Mouse (Mus musculus): Measurements from ENCODE around the gene Ifna4. TPM values are rescaled to one million over a fixed set of nuclear protein-coding genes. Genes with fewer than 3 reads are reported as not detected.
"Not testable (repeated sequence)": the region's sequence is repeated elsewhere in the genome, so short reads cannot be mapped to it uniquely, and the experiment has no call there.

Gene Ifna4
- polyA plus RNA-seq (2012; rRNA removed) = not detected in 2 replicates
- not detected in 2 replicates for polyA plus RNA-seq (2014; fragmentation: Nextera tagmentation; extraction: Ambion mirVana)

DNA sequence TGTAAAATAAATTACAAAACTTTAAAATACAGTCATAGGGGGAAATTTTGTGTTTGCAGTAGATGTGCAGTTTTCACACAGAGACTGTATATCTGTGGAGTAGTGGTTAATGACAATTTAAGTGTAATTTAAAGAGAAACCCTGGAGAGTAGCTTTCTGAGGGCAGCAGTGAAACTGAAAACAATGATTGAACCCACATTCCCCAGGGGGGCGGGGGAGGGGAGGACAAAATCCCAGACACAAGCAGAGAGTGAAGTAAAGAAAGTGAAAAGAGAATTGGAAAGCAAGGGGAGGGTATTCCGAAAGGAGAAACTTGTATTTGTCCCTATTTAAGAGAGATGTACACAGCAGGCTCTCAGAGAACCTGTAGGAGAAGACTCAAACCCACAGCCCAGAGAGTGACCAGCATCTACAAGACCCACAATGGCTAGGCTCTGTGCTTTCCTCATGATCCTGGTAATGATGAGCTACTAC, at the start of gene Ifna4:
Ifna4 (plus strand) TSS at position 424 of the 474 bp plus-strand sequence.
- DNase-seq (ENCODE audit: low spot score) (no peak), ATAC-seq (ENCODE audit: low FRiP score, low read depth) (no peak)
- Histone ChIP-seq H3K27ac (replicated peaks; ENCODE audit: low read depth, low read length) (no peak within 1 kb of the TSS), H3K9me3 (ENCODE audit: control insufficient read depth, low read length) (no peaks in the 10 kb centered on the region), H3K4me2 (replicated peaks; ENCODE audit: low read depth, low read length, severe bottlenecking) (no peak within 1 kb of the TSS), H3K4me1 (ENCODE audit: control insufficient read depth, insufficient read depth, low read length) (no peaks in the 10 kb centered on the region), H3K36me3 (ENCODE audit: control insufficient read depth, insufficient read depth, low read length) (no peaks in the 10 kb centered on the region), H3K4me3 (replicated peaks; ENCODE audit: low read length) (no peak within 1 kb of the TSS), H3K9ac (ENCODE audit: low read depth, low read length, severe bottlenecking) (no peak within 1 kb of the TSS), H3K27me3 (ENCODE audit: control insufficient read depth, insufficient read depth, low read length) (no peaks in the 10 kb centered on the region)
- TF ChIP-seq POLR2A (IDR thresholded peaks at IDR 0.05; ENCODE audit: borderline replicate concordance, extremely low read depth, insufficient read depth, insufficient read length) = no peak
- WGBS = 54% methylated on average over 2 of the region's 2 CpGs

DNA sequence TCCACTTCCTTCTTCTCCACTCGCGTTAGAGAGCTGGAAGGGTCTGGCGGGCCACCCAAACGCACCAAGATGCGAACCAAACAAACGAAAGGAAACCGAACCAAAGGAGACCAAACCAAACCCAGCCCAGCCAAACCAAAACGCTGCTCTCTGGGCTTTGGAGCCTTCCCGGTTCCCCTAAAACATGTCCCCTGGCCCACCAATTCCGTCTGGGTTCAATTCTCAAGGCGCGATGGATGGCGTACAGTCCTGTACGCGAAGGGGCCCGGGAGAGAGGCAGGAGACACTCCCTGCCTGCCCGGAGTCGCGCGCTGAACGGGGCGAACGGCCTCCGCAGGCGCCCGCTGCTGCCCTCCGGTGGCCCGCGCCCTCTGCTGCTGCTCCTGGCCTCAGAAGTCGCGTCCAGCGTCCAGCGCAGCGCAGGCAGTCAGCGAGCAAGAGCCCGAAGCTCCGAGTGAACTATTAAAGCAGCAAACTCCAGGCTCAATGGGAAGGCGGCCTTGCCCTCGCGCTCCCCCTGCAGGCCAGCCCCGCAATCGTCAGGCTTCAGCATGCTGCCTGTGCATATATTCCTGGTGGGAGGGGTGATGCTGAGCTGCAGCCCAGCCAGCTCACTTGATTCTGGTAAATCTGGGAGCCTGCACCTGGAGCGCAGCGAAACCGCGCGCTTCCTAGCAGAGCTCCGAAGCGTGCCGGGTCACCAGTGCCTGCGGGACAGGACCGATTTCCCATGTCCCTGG, 47.6 kb upstream of the Ifna4 start, which contains the start of gene Gm13275:
Gm13275 (plus strand) TSS at position 552 of the 740 bp plus-strand sequence.
- H3K9ac ChIP-seq (ENCODE audit: low read depth, low read length, severe bottlenecking); H3K9me3 ChIP-seq (ENCODE audit: control insufficient read depth, low read length); ATAC-seq (ENCODE audit: low FRiP score, low read depth); H3K4me2 ChIP-seq (replicated peaks; ENCODE audit: low read depth, low read length, severe bottlenecking); H3K36me3 ChIP-seq (ENCODE audit: control insufficient read depth, insufficient read depth, low read length); H3K27ac ChIP-seq (replicated peaks; ENCODE audit: low read depth, low read length); H3K27me3 ChIP-seq (ENCODE audit: control insufficient read depth, insufficient read depth, low read length); H3K4me1 ChIP-seq (ENCODE audit: control insufficient read depth, insufficient read depth, low read length); H3K4me3 ChIP-seq (replicated peaks; ENCODE audit: low read length); DNase-seq (ENCODE audit: low spot score): not testable (repeated sequence)
- 0% methylated on average over 5 of the region's 52 CpGs for WGBS

- H3K9me3 ChIP-seq (ENCODE audit: control insufficient read depth, low read length); H3K4me2 ChIP-seq (replicated peaks; ENCODE audit: low read depth, low read length, severe bottlenecking); H3K36me3 ChIP-seq (ENCODE audit: control insufficient read depth, insufficient read depth, low read length); H3K4me1 ChIP-seq (ENCODE audit: control insufficient read depth, insufficient read depth, low read length); ATAC-seq (ENCODE audit: low FRiP score, low read depth); H3K27ac ChIP-seq (replicated peaks; ENCODE audit: low read depth, low read length); H3K9ac ChIP-seq (ENCODE audit: low read depth, low read length, severe bottlenecking); H3K27me3 ChIP-seq (ENCODE audit: control insufficient read depth, insufficient read depth, low read length); H3K4me3 ChIP-seq (replicated peaks; ENCODE audit: low read length); DNase-seq (ENCODE audit: low spot score): not testable (repeated sequence)
- no CpG with 5 or more reads among the region's 28 CpGs for WGBS
These were observed 44.6 kb upstream of the Ifna4 start, which contains the start of gene Gm13279 for GRCm38 (mm10) chr4:88797097-88797496. Gm13279 (plus strand) TSS chr4:88797397.

DNA sequence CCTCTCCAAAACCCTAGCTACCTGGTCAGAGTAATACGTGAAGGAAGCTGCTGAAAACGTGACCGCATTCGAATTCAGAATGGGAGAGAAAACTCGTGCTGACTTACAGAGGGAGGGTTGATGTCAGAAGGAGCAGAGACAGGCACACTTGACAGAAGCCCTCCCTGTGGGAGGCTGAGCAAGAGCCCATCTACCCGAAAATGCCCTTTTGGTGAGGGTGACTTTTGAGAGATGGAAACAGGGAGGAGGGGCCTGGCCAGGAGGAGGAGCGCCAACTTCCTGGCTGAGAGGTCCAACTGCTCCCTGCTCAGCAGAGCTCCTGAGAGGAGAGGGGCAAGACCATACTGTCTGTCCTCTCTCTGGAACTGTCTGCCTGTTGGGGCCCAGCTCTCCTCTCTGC, 42.3 kb upstream of the Ifna4 start, which contains the start of gene Gm13285:
Gm13285 (plus strand) TSS at position 301 of the 400 bp plus-strand sequence.
- H3K4me3 ChIP-seq (replicated peaks; ENCODE audit: low read length); H3K36me3 ChIP-seq (ENCODE audit: control insufficient read depth, insufficient read depth, low read length); H3K9me3 ChIP-seq (ENCODE audit: control insufficient read depth, low read length); H3K4me2 ChIP-seq (replicated peaks; ENCODE audit: low read depth, low read length, severe bottlenecking); H3K27ac ChIP-seq (replicated peaks; ENCODE audit: low read depth, low read length); H3K4me1 ChIP-seq (ENCODE audit: control insufficient read depth, insufficient read depth, low read length); ATAC-seq (ENCODE audit: low FRiP score, low read depth); H3K27me3 ChIP-seq (ENCODE audit: control insufficient read depth, insufficient read depth, low read length); DNase-seq (ENCODE audit: low spot score); H3K9ac ChIP-seq (ENCODE audit: low read depth, low read length, severe bottlenecking): not testable (repeated sequence)
- WGBS = 12% methylated on average over 2 of the region's 7 CpGs

- not testable (repeated sequence) for H3K4me3 ChIP-seq (replicated peaks; ENCODE audit: low read length); H3K27me3 ChIP-seq (ENCODE audit: control insufficient read depth, insufficient read depth, low read length); H3K27ac ChIP-seq (replicated peaks; ENCODE audit: low read depth, low read length); DNase-seq (ENCODE audit: low spot score); H3K9me3 ChIP-seq (ENCODE audit: control insufficient read depth, low read length); H3K4me2 ChIP-seq (replicated peaks; ENCODE audit: low read depth, low read length, severe bottlenecking); ATAC-seq (ENCODE audit: low FRiP score, low read depth); H3K36me3 ChIP-seq (ENCODE audit: control insufficient read depth, insufficient read depth, low read length); H3K9ac ChIP-seq (ENCODE audit: low read depth, low read length, severe bottlenecking); H3K4me1 ChIP-seq (ENCODE audit: control insufficient read depth, insufficient read depth, low read length)
- no CpG with 5 or more reads among the region's 29 CpGs for WGBS
These were observed 38.7 kb upstream of the Ifna4 start, which contains the start of gene Gm13287 for GRCm38 (mm10) chr4:88802954-88803353. Gm13287 (plus strand) TSS chr4:88803254.

DNA sequence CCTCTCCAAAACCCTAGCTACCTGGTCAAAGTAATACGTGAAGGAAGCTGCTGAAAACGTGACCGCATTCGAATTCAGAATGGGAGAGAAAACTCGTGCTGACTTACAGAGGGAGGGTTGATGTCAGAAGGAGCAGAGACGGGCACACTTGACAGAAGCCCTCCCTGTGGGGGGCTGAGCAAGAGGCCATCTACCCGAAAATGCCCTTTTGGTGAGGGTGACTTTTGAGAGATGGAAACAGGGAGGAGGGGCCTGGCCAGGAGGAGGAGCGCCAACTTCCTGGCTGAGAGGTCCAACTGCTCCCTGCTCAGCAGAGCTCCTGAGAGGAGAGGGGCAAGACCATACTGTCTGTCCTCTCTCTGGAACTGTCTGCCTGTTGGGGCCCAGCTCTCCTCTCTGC, 36.4 kb upstream of the Ifna4 start, which contains the start of gene Gm13288:
Gm13288 (plus strand) TSS at position 301 of the 400 bp plus-strand sequence.
- H3K4me3 ChIP-seq (replicated peaks; ENCODE audit: low read length) = 0 out of 2 replicates have a peak within 1 kb of the TSS, but pooled peaks have one; percentile 15
- not testable (repeated sequence) for H3K27me3 ChIP-seq (ENCODE audit: control insufficient read depth, insufficient read depth, low read length); H3K9ac ChIP-seq (ENCODE audit: low read depth, low read length, severe bottlenecking); DNase-seq (ENCODE audit: low spot score); H3K36me3 ChIP-seq (ENCODE audit: control insufficient read depth, insufficient read depth, low read length); H3K9me3 ChIP-seq (ENCODE audit: control insufficient read depth, low read length); H3K4me2 ChIP-seq (replicated peaks; ENCODE audit: low read depth, low read length, severe bottlenecking); H3K27ac ChIP-seq (replicated peaks; ENCODE audit: low read depth, low read length); H3K4me1 ChIP-seq (ENCODE audit: control insufficient read depth, insufficient read depth, low read length); ATAC-seq (ENCODE audit: low FRiP score, low read depth)
- no CpG with 5 or more reads among the region's 8 CpGs for WGBS

DNA sequence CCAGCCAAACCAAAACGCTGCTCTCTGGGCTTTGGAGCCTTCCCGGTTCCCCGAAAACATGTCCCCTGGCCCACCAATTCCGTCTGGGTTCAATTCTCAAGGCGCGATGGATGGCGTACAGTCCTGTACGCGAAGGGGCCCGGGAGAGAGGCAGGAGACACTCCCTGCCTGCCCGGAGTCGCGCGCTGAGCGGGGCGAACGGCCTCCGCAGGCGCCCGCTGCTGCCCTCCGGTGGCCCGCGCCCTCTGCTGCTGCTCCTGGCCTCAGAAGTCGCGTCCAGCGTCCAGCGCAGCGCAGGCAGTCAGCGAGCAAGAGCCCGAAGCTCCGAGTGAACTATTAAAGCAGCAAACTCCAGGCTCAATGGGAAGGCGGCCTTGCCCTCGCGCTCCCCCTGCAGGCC, 35.9 kb upstream of the Ifna4 start:
- not testable (repeated sequence) for DNase-seq (ENCODE audit: low spot score)

More for the DNA sequence above, 35.9 kb upstream of the Ifna4 start:
- H3K27me3 ChIP-seq (ENCODE audit: control insufficient read depth, insufficient read depth, low read length); H3K4me2 ChIP-seq (replicated peaks; ENCODE audit: low read depth, low read length, severe bottlenecking); ATAC-seq (ENCODE audit: low FRiP score, low read depth); H3K27ac ChIP-seq (replicated peaks; ENCODE audit: low read depth, low read length); H3K9ac ChIP-seq (ENCODE audit: low read depth, low read length, severe bottlenecking); H3K36me3 ChIP-seq (ENCODE audit: control insufficient read depth, insufficient read depth, low read length); H3K9me3 ChIP-seq (ENCODE audit: control insufficient read depth, low read length); H3K4me1 ChIP-seq (ENCODE audit: control insufficient read depth, insufficient read depth, low read length): not testable (repeated sequence)
- 0% methylated on average over 11 of the region's 34 CpGs for WGBS
- H3K4me3 ChIP-seq (replicated peaks; ENCODE audit: low read length) = 0 out of 2 replicates have a peak overlapping the region, but pooled peaks have one; percentile 15

All from limb, embryonic 14.5 days (tissue).